Mouse (Mus musculus) forebrain, embryonic 10.5 days (tissue): Measurements from ENCODE around the gene Hist1h2ba. TPM values are rescaled to one million over a fixed set of nuclear protein-coding genes. Genes with fewer than 3 reads are reported as not detected.

Source experiments
- DNase-seq: peaks from one replicate; pipeline ENCODE4 v3.0.0-alpha.2; 2017; ENCODE audit warnings: low spot score; ENCODE audit errors: extremely low spot score
- H3K27ac ChIP-seq: fragments of 300-500 bp; sonication (generic); 2 replicates; pipeline ENCODE4 v1.5.1; 2016; ENCODE audit warnings: mild to moderate bottlenecking
- H3K27me3 ChIP-seq: fragments of 300-500 bp; sonication (generic); 2 replicates; pipeline ENCODE4 v1.6.1; 2016; ENCODE audit warnings: mild to moderate bottlenecking; ENCODE audit not compliant: poor library complexity, severe bottlenecking
- H3K36me3 ChIP-seq: fragments of 300-500 bp; sonication (generic); replicated peaks from 2 replicates; pipeline ENCODE4 v1.6.1; 2016; ENCODE audit warnings: mild to moderate bottlenecking, moderate library complexity
- H3K4me1 ChIP-seq: fragments of 300-500 bp; sonication (generic); 2 replicates; pipeline ENCODE4 v1.6.1; 2016
- H3K4me3 ChIP-seq: fragments of 300-500 bp; sonication (generic); 2 replicates; pipeline ENCODE4 v1.5.1; 2016; ENCODE audit warnings: mild to moderate bottlenecking, moderate library complexity
- H3K9me3 ChIP-seq: fragments of 300-500 bp; sonication (generic); 2 replicates; pipeline ENCODE4 v1.6.1; 2016; ENCODE audit warnings: mild to moderate bottlenecking, moderate library complexity
- WGBS: fragments of 180-500 bp; shearing (Covaris S2); methylation state at CpG from one replicate; pipeline ENCODE4 v1.1.7; 2016; 5-methylcytosine and 5-hydroxymethylcytosine counted together
- microRNA-seq: library from miRNA; unstranded; fragments of <30 nt; microRNA quantifications from one replicate; pipeline ENCODE4, GENCODE M21; 2017
- polyA plus RNA-seq: library from polyadenylated mRNA; unstranded; fragments of >200 nt; fragmentation: Nextera tagmentation; extraction: Ambion mirVana; gene quantifications from 2 replicates; pipeline ENCODE4 v1.2.1, GENCODE M21; 2016

Gene Hist1h2ba
- polyA plus RNA-seq, 1 experiment from 2014 or later, result not detected

DNA sequence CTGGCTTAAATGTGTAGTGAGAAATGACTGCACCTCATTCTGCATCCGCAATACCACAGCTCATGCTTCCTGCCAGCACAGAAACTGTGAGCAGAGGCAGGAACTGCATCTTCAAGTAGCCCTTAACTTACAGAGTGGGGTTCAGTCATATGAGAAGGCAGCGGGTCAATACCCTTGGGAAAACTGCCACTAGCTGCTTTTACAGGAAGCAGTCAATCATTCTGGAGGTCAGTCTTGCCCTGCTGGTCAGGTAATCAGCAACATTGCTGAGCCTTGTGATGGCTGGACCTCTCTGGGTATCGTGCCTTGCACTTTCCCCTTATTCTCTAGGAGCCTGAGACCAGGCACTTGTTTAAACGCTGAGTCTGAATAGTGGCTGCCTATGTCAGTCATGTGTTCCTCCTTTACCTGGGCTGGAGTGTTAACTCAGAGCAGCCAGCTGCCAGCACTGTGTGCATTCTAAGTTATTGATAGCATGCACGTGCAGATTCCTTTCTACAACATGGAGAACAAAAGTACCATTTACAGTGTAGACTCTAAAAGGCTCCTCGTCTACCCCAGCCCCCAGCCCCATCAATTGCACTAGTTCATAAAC, 44.8 kb downstream of the Hist1h2ba start:
- H3K4me3 ChIP-seq, result no peak overlapping the region
- no peaks in the 10 kb centered on the region for H3K36me3 ChIP-seq
- H3K9me3 ChIP-seq, result no peaks in the 10 kb centered on the region
- peaks cover 18% of the 10 kb centered on the region for H3K4me1 ChIP-seq
- H3K27ac ChIP-seq, result no peak overlapping the region
- DNase-seq, result no peak
- no peaks in the 10 kb centered on the region for H3K27me3 ChIP-seq
- WGBS, result 75% methylated on average over 6 of the region's 6 CpGs

DNA sequence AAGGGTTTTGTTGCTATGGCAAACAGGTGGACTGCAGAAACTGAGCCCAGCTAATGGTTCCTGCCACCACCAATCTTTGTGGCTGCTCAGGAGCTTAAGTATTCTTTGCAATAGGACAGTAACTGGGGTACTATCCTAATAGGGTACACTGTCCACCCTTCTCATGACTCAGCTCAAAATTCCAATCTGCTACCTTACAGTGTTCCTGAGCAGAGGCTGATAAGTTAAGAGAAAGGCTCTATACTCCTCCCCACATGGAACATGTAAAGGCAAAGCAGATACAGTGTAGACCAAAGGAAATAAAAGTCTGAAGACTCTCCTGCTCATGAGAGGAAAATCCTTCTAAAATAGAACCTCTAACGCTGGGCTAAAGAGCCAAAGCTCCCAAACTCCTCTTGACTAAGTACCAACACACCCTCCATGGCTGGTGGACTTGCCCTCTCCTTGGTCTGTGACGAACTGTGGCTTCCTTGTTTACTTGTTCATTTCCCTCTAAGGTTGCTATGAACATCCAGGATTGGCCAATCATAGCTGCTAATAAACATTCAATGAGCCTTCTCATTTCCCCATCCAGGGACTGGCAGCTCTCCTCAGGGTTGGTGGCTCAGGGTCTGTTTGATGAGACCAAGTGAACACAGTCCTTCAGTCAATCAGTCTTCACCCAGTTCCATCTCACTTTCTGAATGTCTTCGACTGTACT, 46.8 kb downstream of the Hist1h2ba start:
- Histone ChIP-seq H3K4me1 (peaks cover 6% of the 10 kb centered on the region; the same call in 1 of the 2 replicates), H3K36me3 (no peaks in the 10 kb centered on the region), H3K4me3 (no peak overlapping the region), H3K27ac (no peak overlapping the region), H3K9me3 (no peaks in the 10 kb centered on the region), H3K27me3 (no peaks in the 10 kb centered on the region)
- WGBS, result 81% methylated on average over 3 of the region's 3 CpGs
- no peak for DNase-seq

GRCm38 (mm10) chr13:23885540-23885939, 48.4 kb downstream of the Hist1h2ba start:
- no peak overlapping the region for H3K27ac ChIP-seq
- no peak overlapping the region for H3K4me3 ChIP-seq
- no peaks in the 10 kb centered on the region for H3K27me3 ChIP-seq
- no peaks in the 10 kb centered on the region for H3K36me3 ChIP-seq
- no peak for DNase-seq
- H3K4me1 ChIP-seq, result peaks cover 6% of the 10 kb centered on the region; the same call in 1 of the 2 replicates
- H3K9me3 ChIP-seq, result no peaks in the 10 kb centered on the region
- 47% methylated on average over 2 of the region's 2 CpGs for WGBS

Small RNAs within 50 kb of the gene (microRNA-seq; reads per million reads assigned to microRNA genes)
- not detected for gene Gm44344

Other genes starting within 250 kb of the Hist1h2ba start
- gene Hist1h2bc, start 250.0 kb downstream of the Hist1h2ba start, polyA plus RNA-seq, result 17.2 and 19.3 TPM in 2 replicates
- gene Hist1h1t, start 238.3 kb downstream of the Hist1h2ba start, polyA plus RNA-seq, result not detected in 2 replicates
- gene Hist1h4c, start 235.7 kb downstream of the Hist1h2ba start, polyA plus RNA-seq, result 4.5 and 5.9 TPM in 2 replicates
- 1.3 and 1.5 TPM in 2 replicates for gene Hfe, start 223.3 kb downstream of the Hist1h2ba start, polyA plus RNA-seq
- gene Hist1h1c, start 195.3 kb downstream of the Hist1h2ba start, polyA plus RNA-seq, result 9.4 and 10.7 TPM in 2 replicates
- gene Hist1h3c, start 188.6 kb downstream of the Hist1h2ba start, polyA plus RNA-seq, result 7.7 and 9.0 TPM in 2 replicates
- gene Hist1h2bb, start 187.4 kb downstream of the Hist1h2ba start, polyA plus RNA-seq, result 2.3 and 2.7 TPM in 2 replicates
- 49.5 and 50.4 TPM in 2 replicates for gene Hist1h2ab, start 183.0 kb downstream of the Hist1h2ba start, polyA plus RNA-seq
- 9.1 and 9.5 TPM in 2 replicates for gene Hist1h3b, start 181.9 kb downstream of the Hist1h2ba start, polyA plus RNA-seq
- gene Hist1h4b, start 177.1 kb downstream of the Hist1h2ba start, polyA plus RNA-seq, result 2.5 and 4.5 TPM in 2 replicates
- 0.69 TPM in 1 of 2 replicates, not detected in the other for gene Hist1h4a, start 172.9 kb downstream of the Hist1h2ba start, polyA plus RNA-seq
- gene Hist1h3a, start 171.8 kb downstream of the Hist1h2ba start, polyA plus RNA-seq, result 2.2 and 3.6 TPM in 2 replicates
- 2.6 and 3.3 TPM in 2 replicates for gene Hist1h1a, start 170.5 kb downstream of the Hist1h2ba start, polyA plus RNA-seq
- gene Trim38, start 164.2 kb downstream of the Hist1h2ba start, polyA plus RNA-seq, result 0.10 and 0.12 TPM in 2 replicates
- not detected in 2 replicates for gene Slc17a2, start 127.2 kb downstream of the Hist1h2ba start, polyA plus RNA-seq
- gene Slc17a3, start 94.7 kb downstream of the Hist1h2ba start, polyA plus RNA-seq, result not detected in 2 replicates
- gene Slc17a1, start 66.4 kb downstream of the Hist1h2ba start, polyA plus RNA-seq, result not detected in 2 replicates
- gene Slc17a4, start 19.1 kb downstream of the Hist1h2ba start, polyA plus RNA-seq, result not detected in 2 replicates
- not detected in 2 replicates for gene Hist1h2aa, start 306 bp upstream of the Hist1h2ba start, polyA plus RNA-seq
- 0.21 TPM in 1 of 2 replicates, not detected in the other for gene Scgn, start 57.1 kb upstream of the Hist1h2ba start, polyA plus RNA-seq